20 mouse cellular contexts compared by ENCODE assay signal in the genomic region with DNA sequence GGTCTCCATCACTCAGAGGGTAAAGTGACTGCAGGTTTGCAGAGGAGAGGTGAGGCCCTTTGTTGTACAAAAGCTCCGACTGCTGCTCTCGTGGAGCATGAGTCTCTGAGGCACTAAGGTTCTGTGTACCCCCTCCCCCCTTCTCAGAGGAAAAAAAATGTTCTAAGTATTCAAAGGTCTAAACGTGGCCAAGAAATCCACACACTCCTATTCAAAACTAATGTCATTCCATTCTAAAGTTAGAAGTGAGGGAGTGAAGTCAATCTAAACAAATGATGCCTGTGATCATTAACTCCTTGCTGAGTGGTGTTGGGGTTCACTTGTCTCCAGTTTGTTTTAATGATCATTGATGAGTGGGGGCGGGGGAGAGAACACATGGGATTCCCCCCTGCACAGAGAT.
DNase-seq lines count a peak whose midpoint lies in the region; ATAC-seq lines count a peak whose summit lies in the region.
"Had no signal": no experiment of that assay in that cellular context is flagged by ENCODE, and none has a peak within 500 bp of the region (broad histone marks: within the 10 kb centered on the region; RNA-seq: fewer than 3 reads in every experiment).

No protein-coding gene starts in this region.

- no peak for ATAC-seq in heart, embryonic 14.5 days (ENCODE audit: insufficient number of reproducible peaks, insufficient read depth, low FRiP score, low read depth)
- no peak for ATAC-seq in embryonic facial prominence, embryonic 13.5 days (ENCODE audit: insufficient number of reproducible peaks, insufficient read depth, low FRiP score, low TSS enrichment, low read depth)
- no peak for ATAC-seq in limb, embryonic 15.5 days (ENCODE audit: insufficient number of reproducible peaks, low FRiP score, low TSS enrichment, low read depth)
- ATAC-seq: forebrain, embryonic 16.5 days; hindbrain, embryonic 16.5 days; inflammation-experienced regulatory T-cells, adult 6 months had no signal

- intact Hi-C loops in heart, postnatal 10 days (cut with DNase I) = no loop called here

- no peak for DNase-seq in heart, postnatal 10 days
- DNase-seq in lung, postnatal 10 days = peak; percentile 35
- no peak for DNase-seq in lung, postnatal 14 days
- DNase-seq in spleen, adult 18-20 months = no peak
- DNase-seq: adrenal gland, adult 8-10 months; adrenal gland, postnatal 36 days; cerebellum, adult 2 months; cerebellum, postnatal 14 days; embryo, embryonic 11 days; gastrocnemius, postnatal 14 days; heart, postnatal 4 days had no signal

- no peaks in the 10 kb centered on the region for H3K27me3 ChIP-seq in heart, embryonic 14.5 days (ENCODE audit: control insufficient read depth, insufficient read depth, low read length)
- H3K27me3 ChIP-seq in embryonic facial prominence, embryonic 13.5 days = no peaks in the 10 kb centered on the region
- no peaks in the 10 kb centered on the region for H3K27me3 ChIP-seq in limb, embryonic 15.5 days
- H3K27me3 ChIP-seq: forebrain, embryonic 12.5 days; heart, embryonic 12.5 days; hindbrain, embryonic 12.5 days had no signal

- H3K27ac ChIP-seq in heart, embryonic 14.5 days (replicated peaks in 1 of 2; ENCODE audit: control insufficient read depth in 1 of 2, insufficient read depth in 1 of 2, low read depth in 2 of 2, low read length in 2 of 2) = no peak overlapping the region
- H3K27ac ChIP-seq in embryonic facial prominence, embryonic 13.5 days = peak overlapping the region; percentile 87
- H3K27ac ChIP-seq in limb, embryonic 15.5 days = peak overlapping the region; percentile 70; the same call in 1 of the 2 replicates
- H3K27ac ChIP-seq: forebrain, embryonic 12.5 days; hindbrain, embryonic 12.5 days had no signal

- WGBS in heart, embryonic 14.5 days = 32% methylated on average over 4 of the region's 4 CpGs
- WGBS in embryonic facial prominence, embryonic 13.5 days = 40% methylated on average over 4 of the region's 4 CpGs
- 23% methylated on average over 4 of the region's 4 CpGs for WGBS in limb, embryonic 15.5 days

- peak overlapping the region; percentile 21; the same call in 1 of the 2 replicates for H3K9ac ChIP-seq in heart, embryonic 14.5 days (ENCODE audit: low read length)
- H3K9ac ChIP-seq in embryonic facial prominence, embryonic 13.5 days = no peak overlapping the region
- H3K9ac ChIP-seq in limb, embryonic 15.5 days = no peak overlapping the region
- H3K9ac ChIP-seq: forebrain, embryonic 12.5 days; heart, embryonic 12.5 days; hindbrain, embryonic 12.5 days had no signal

- H3K4me1 ChIP-seq in heart, embryonic 14.5 days (ENCODE audit: control insufficient read depth in 2 of 2, insufficient read depth in 2 of 2, low read length in 2 of 2) = peaks cover 19 to 24% of the 10 kb centered on the region in 2 experiments
- peaks cover 40% of the 10 kb centered on the region for H3K4me1 ChIP-seq in embryonic facial prominence, embryonic 13.5 days
- H3K4me1 ChIP-seq in limb, embryonic 15.5 days = peaks cover 24% of the 10 kb centered on the region
- H3K4me1 ChIP-seq: forebrain, embryonic 12.5 days; hindbrain, embryonic 12.5 days had no signal

- H3K4me3 ChIP-seq in heart, embryonic 14.5 days (ENCODE audit: control insufficient read depth in 1 of 2, insufficient read depth in 1 of 2, low read depth in 1 of 2, low read length in 2 of 2) = no peak overlapping the region
- H3K4me3 ChIP-seq in embryonic facial prominence, embryonic 13.5 days = no peak overlapping the region
- no peak overlapping the region for H3K4me3 ChIP-seq in limb, embryonic 15.5 days
- H3K4me3 ChIP-seq: forebrain, embryonic 12.5 days; heart, embryonic 12.5 days; hindbrain, embryonic 12.5 days had no signal

- H3K4me2 ChIP-seq in heart, embryonic 14.5 days (ENCODE audit: low read length) = no peak overlapping the region
- H3K4me2 ChIP-seq in embryonic facial prominence, embryonic 13.5 days = peak overlapping the region; percentile 24; the same call in 1 of the 2 replicates
- no peak overlapping the region for H3K4me2 ChIP-seq in limb, embryonic 15.5 days
- H3K4me2 ChIP-seq: forebrain, embryonic 12.5 days; heart, embryonic 12.5 days; hindbrain, embryonic 12.5 days had no signal

- no peaks in the 10 kb centered on the region for H3K36me3 ChIP-seq in heart, embryonic 14.5 days (ENCODE audit: control insufficient read depth, insufficient read depth, low read length)
- no peaks in the 10 kb centered on the region for H3K36me3 ChIP-seq in embryonic facial prominence, embryonic 13.5 days
- no peaks in the 10 kb centered on the region for H3K36me3 ChIP-seq in limb, embryonic 15.5 days
- H3K36me3 ChIP-seq: forebrain, embryonic 12.5 days; heart, embryonic 12.5 days; hindbrain, embryonic 12.5 days had no signal

- no peaks in the 10 kb centered on the region for H3K9me3 ChIP-seq in heart, embryonic 14.5 days (ENCODE audit: control insufficient read depth, low read length)
- no peaks in the 10 kb centered on the region for H3K9me3 ChIP-seq in embryonic facial prominence, embryonic 13.5 days
- H3K9me3 ChIP-seq in limb, embryonic 15.5 days = no peaks in the 10 kb centered on the region
- H3K9me3 ChIP-seq: forebrain, embryonic 12.5 days; heart, embryonic 12.5 days; hindbrain, embryonic 12.5 days had no signal

Comparison
In these comparisons a context has a peak if more than half of its experiments do, and no peak if none do; other contexts are left out.
1. H3K27ac ChIP-seq: peak in embryonic facial prominence, embryonic 13.5 days (single experiment) and limb, embryonic 15.5 days (single experiment); none in heart, embryonic 14.5 days (0 of 2).